Mouse (Mus musculus) ES-E14 (cell line): ENCODE results near the gene Itpripl2.

ENCODE experiments used
- HCFC1 ChIP-seq: IDR thresholded peaks from 2 replicates; pipeline ENCODE4 v1.6.1; 2012; ENCODE audit warnings: low read length, inconsistent platforms, borderline replicate concordance; ENCODE audit not compliant: insufficient read depth
- ZNF384 ChIP-seq: IDR thresholded peaks from 2 replicates; pipeline ENCODE4 v1.6.1; 2012; ENCODE audit warnings: low read depth, low read length, inconsistent platforms

DNA sequence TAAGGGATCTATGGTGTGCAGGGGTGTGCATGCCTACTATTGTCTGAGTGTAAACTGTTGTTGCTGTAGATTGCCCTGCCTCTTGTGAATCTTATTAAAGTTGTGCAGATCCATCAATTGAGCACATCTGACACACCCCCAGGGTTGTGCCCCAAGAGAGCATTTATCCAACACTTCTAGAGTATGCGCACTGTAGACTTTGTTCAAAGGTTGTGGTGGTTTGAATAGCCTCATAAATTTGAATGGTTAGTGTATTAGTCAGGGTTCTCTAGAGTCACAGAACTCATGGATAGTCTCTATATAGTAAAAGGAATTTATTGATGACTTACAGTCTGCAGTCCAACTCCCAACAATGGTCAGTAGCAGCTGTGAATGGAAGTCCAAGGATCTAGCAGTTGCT, 18.9 kb downstream of the Itpripl2 start:
- TF ChIP-seq ZNF384 (no peak), HCFC1 (no peak)
